Mouse (Mus musculus): Measurements from ENCODE around the gene Lbh.

GRCm38 (mm10) chr17:72951331-72951730 is 33.2 kb downstream of the Lbh start:
- TF ChIP-seq CTCF (IDR thresholded peaks at IDR 0.05; ENCODE audit: low read depth) = no peak
- TF ChIP-seq EP300 (IDR thresholded peaks at IDR 0.05; ENCODE audit: low read depth) = no peak
